ENCODE assay signal across 8 mouse cellular contexts in the genomic region with DNA sequence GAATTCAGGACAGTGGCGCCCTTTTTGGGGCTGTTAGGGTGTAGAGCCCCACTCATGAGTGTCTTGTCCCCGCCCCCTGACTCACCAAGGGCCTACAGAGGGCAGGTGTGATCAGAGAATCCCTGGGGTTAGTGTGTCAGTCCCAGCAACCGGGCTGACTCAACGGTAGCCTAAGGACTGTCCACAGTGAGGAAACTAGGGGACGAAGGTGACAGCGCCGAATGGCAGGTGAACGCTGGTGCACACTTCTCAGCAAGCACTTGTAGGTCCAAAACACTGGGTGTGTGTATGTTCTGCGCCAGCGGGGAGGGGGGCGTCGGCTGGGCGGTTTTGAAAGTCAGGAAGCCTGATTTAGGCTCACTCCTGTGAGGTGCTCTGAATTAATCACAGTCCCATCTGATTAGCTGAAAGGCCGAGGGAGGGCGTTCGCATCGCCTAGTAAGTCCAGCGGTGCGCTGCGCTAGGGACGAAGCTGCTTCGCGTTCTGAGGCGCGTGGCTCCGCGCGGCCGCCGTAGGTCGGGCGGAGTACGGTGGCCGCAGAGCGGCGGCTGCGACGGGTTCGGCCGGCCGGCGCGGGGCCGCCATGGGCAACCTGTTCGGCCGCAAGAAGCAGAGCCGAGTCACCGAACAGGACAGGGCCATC. TPM values are rescaled to one million over a fixed set of nuclear protein-coding genes. Genes with fewer than 3 reads are reported as not detected.
DNase-seq lines count a peak whose midpoint lies in the region; ATAC-seq lines count a peak whose summit lies in the region.

A gene (plus strand): TSS at position 151 of the 644 bp plus-strand sequence.

- peak; percentile 55 for ATAC-seq in common myeloid progenitor, adult 5-6 weeks (replicated peaks; ENCODE audit: low read depth, poor library complexity, severe bottlenecking)
- peak; percentile 76 for ATAC-seq in megakaryocyte progenitor cell, adult 5-6 weeks (replicated peaks; ENCODE audit: poor library complexity)

- DNase-seq in ZHBTc4 (ENCODE audit: low read depth, low spot score), result peak; percentile 92
- peak; percentile 84 to 85 for DNase-seq in gastrocnemius, adult 8-10 months (ENCODE audit: low spot score in 2 of 2)
- peak; percentile 44 for DNase-seq in hindlimb bud, embryonic 11.5 days (ENCODE audit: extremely low spot score, low read depth, low spot score)
- peak; percentile 80 to 96 for DNase-seq in left cerebral cortex, adult 8-10 months (ENCODE audit: low spot score in 2 of 2)
- peak; percentile 90 for DNase-seq in right cerebral cortex, postnatal 14 days
- DNase-seq in urinary bladder, postnatal 36 days (ENCODE audit: low spot score in 2 of 2), result peak; percentile 85

RNA-seq across cellular contexts. Expression of the gene that starts here (rescaled TPM):
- total RNA-seq in common myeloid progenitor, adult 5-6 weeks (2017), result 26.9 and 37.8 TPM in 2 replicates
- 10 to 100 TPM; 26.4 to 32.0 (median 30.1) TPM for total RNA-seq in gastrocnemius, adult 8-10 months (2022)
- 10 to 100 TPM; 39.5 to 43.1 (median 41.9) TPM for total RNA-seq in left cerebral cortex, adult 8-10 months (2022)
- total RNA-seq in megakaryocyte progenitor cell, adult 5-6 weeks (2015), result 15.9 and 16.2 TPM in 2 replicates
- total RNA-seq in megakaryocyte progenitor cell, adult 5-6 weeks (2017), result 33.4 and 34.8 TPM in 2 replicates

Comparison
In these comparisons a context has a peak if more than half of its experiments do, and no peak if none do; other contexts are left out.
1. Peak in every context shown above with its lines: DNase-seq and ATAC-seq.